Mouse (Mus musculus): ENCODE measurements around the gene Acsl5. TPM values are rescaled to one million over a fixed set of nuclear protein-coding genes. Genes with fewer than 3 reads are reported as not detected.

Gene Acsl5
- total RNA-seq, 1 experiment: 17.1 TPM

GRCm38 (mm10) chr19:55332641-55333268 is 81.0 kb downstream of the Acsl5 start:
- Histone ChIP-seq H3K36me3 (ENCODE audit: control insufficient read depth, insufficient read depth, low read length, poor library complexity, severe bottlenecking) (0 out of 2 replicates have a peak, but pooled peaks cover 8% of the 10 kb centered on the region), H3K9me3 (ENCODE audit: control insufficient read depth, insufficient read depth, low read depth, low read length) (no peaks in the 10 kb centered on the region), H3K27ac (ENCODE audit: insufficient read depth, low read depth, low read length, poor library complexity, severe bottlenecking) (no peak overlapping the region), H3K9ac (ENCODE audit: insufficient read depth, low read depth, low read length, poor library complexity, severe bottlenecking) (no peak overlapping the region), H3K4me3 (ENCODE audit: insufficient read depth in 1 of 2, low read depth in 1 of 2, low read length in 2 of 2, poor library complexity in 1 of 2, severe bottlenecking in 1 of 2) (no peak overlapping the region), H3K4me1 (ENCODE audit: control insufficient read depth in 2 of 2, insufficient read depth in 2 of 2, low read length in 2 of 2, poor library complexity in 1 of 2) (no peaks in the 10 kb centered on the region)
- DNase-seq (ENCODE audit: low read depth, low spot score): peak; percentile 62
- TF ChIP-seq CHD2 (IDR thresholded peaks at IDR 0.05; ENCODE audit: low read depth, low read length): no peak
- no peak for TF ChIP-seq MAFK (IDR thresholded peaks at IDR 0.05; ENCODE audit: insufficient read depth, low read depth, low read length)
- peak; percentile 81; the same call in 1 of the 2 replicates for TF ChIP-seq ZC3H11A (IDR thresholded peaks at IDR 0.05; ENCODE audit: borderline replicate concordance, low read depth, low read length)
- no peak for TF ChIP-seq HCFC1 (IDR thresholded peaks at IDR 0.05; ENCODE audit: borderline replicate concordance, insufficient read depth, low read length)
- in situ Hi-C loops (cut with MboI; ENCODE audit: low sequenced_read_pairs in 2 of 2, unreplicated experiment in 2 of 2): no loop called here

- DNase-seq (ENCODE audit: low read depth, low spot score): no peak
- no peak overlapping the region for H3K9ac ChIP-seq (ENCODE audit: insufficient read depth, low read depth, low read length, poor library complexity, severe bottlenecking)
- no peaks in the 10 kb centered on the region for H3K9me3 ChIP-seq (ENCODE audit: control insufficient read depth, insufficient read depth, low read depth, low read length)
- H3K4me1 ChIP-seq (ENCODE audit: control insufficient read depth in 2 of 2, insufficient read depth in 2 of 2, low read length in 2 of 2, poor library complexity in 1 of 2): no peaks in the 10 kb centered on the region
- in situ Hi-C loops (cut with MboI; ENCODE audit: low sequenced_read_pairs in 2 of 2, unreplicated experiment in 2 of 2): no loop called here
- no peak overlapping the region for H3K27ac ChIP-seq (ENCODE audit: insufficient read depth, low read depth, low read length, poor library complexity, severe bottlenecking)
- H3K4me3 ChIP-seq (ENCODE audit: insufficient read depth in 1 of 2, low read depth in 1 of 2, low read length in 2 of 2, poor library complexity in 1 of 2, severe bottlenecking in 1 of 2): no peak overlapping the region
- 0 out of 2 replicates have a peak, but pooled peaks cover 2% of the 10 kb centered on the region for H3K36me3 ChIP-seq (ENCODE audit: control insufficient read depth, insufficient read depth, low read length, poor library complexity, severe bottlenecking)
- no peak for TF ChIP-seq ZC3H11A (IDR thresholded peaks at IDR 0.05; ENCODE audit: borderline replicate concordance, low read depth, low read length)
- TF ChIP-seq ZNF384 (IDR thresholded peaks at IDR 0.05; ENCODE audit: low read depth, low read length): peak; percentile 95
These were observed 84.1 kb downstream of the Acsl5 start for GRCm38 (mm10) chr19:55335881-55336280.

GRCm38 (mm10) chr19:55336441-55336840 is 84.7 kb downstream of the Acsl5 start:
- DNase-seq (ENCODE audit: low read depth, low spot score): no peak
- no peak overlapping the region for H3K9ac ChIP-seq (ENCODE audit: insufficient read depth, low read depth, low read length, poor library complexity, severe bottlenecking)
- H3K36me3 ChIP-seq (ENCODE audit: control insufficient read depth, insufficient read depth, low read length, poor library complexity, severe bottlenecking): 0 out of 2 replicates have a peak, but pooled peaks cover 2% of the 10 kb centered on the region
- in situ Hi-C loops (cut with MboI; ENCODE audit: low sequenced_read_pairs in 2 of 2, unreplicated experiment in 2 of 2): no loop called here
- H3K27ac ChIP-seq (ENCODE audit: insufficient read depth, low read depth, low read length, poor library complexity, severe bottlenecking): no peak overlapping the region
- H3K4me1 ChIP-seq (ENCODE audit: control insufficient read depth in 2 of 2, insufficient read depth in 2 of 2, low read length in 2 of 2, poor library complexity in 1 of 2): no peaks in the 10 kb centered on the region
- H3K4me3 ChIP-seq (ENCODE audit: insufficient read depth in 1 of 2, low read depth in 1 of 2, low read length in 2 of 2, poor library complexity in 1 of 2, severe bottlenecking in 1 of 2): no peak overlapping the region
- no peaks in the 10 kb centered on the region for H3K9me3 ChIP-seq (ENCODE audit: control insufficient read depth, insufficient read depth, low read depth, low read length)
- no peak for TF ChIP-seq ZC3H11A (IDR thresholded peaks at IDR 0.05; ENCODE audit: borderline replicate concordance, low read depth, low read length)

GRCm38 (mm10) chr19:55337066-55337465 is 85.3 kb downstream of the Acsl5 start:
- DNase-seq (ENCODE audit: low read depth, low spot score): no peak
- H3K9me3 ChIP-seq (ENCODE audit: control insufficient read depth, insufficient read depth, low read depth, low read length): no peaks in the 10 kb centered on the region
- H3K27ac ChIP-seq (ENCODE audit: insufficient read depth, low read depth, low read length, poor library complexity, severe bottlenecking): no peak overlapping the region
- no peaks in the 10 kb centered on the region for H3K4me1 ChIP-seq (ENCODE audit: control insufficient read depth in 2 of 2, insufficient read depth in 2 of 2, low read length in 2 of 2, poor library complexity in 1 of 2)
- in situ Hi-C loops (cut with MboI; ENCODE audit: low sequenced_read_pairs in 2 of 2, unreplicated experiment in 2 of 2): no loop called here
- no peak for TF ChIP-seq ZNF384 (IDR thresholded peaks at IDR 0.05; ENCODE audit: low read depth, low read length)
- TF ChIP-seq CHD2 (IDR thresholded peaks at IDR 0.05; ENCODE audit: low read depth, low read length): no peak
- no peak for TF ChIP-seq MAFK (IDR thresholded peaks at IDR 0.05; ENCODE audit: insufficient read depth, low read depth, low read length)
- TF ChIP-seq HCFC1 (IDR thresholded peaks at IDR 0.05; ENCODE audit: borderline replicate concordance, insufficient read depth, low read length): no peak
- no peak for TF ChIP-seq ZC3H11A (IDR thresholded peaks at IDR 0.05; ENCODE audit: borderline replicate concordance, low read depth, low read length)
- H3K4me3 ChIP-seq (ENCODE audit: insufficient read depth in 1 of 2, low read depth in 1 of 2, low read length in 2 of 2, poor library complexity in 1 of 2, severe bottlenecking in 1 of 2): no peak overlapping the region
- no peak overlapping the region for H3K9ac ChIP-seq (ENCODE audit: insufficient read depth, low read depth, low read length, poor library complexity, severe bottlenecking)
- peaks cover 2% of the 10 kb centered on the region; the same call in 1 of the 2 replicates for H3K36me3 ChIP-seq (ENCODE audit: control insufficient read depth, insufficient read depth, low read length, poor library complexity, severe bottlenecking)

GRCm38 (mm10) chr19:55337664-55338063 is 85.9 kb downstream of the Acsl5 start:
- no peak overlapping the region for H3K27ac ChIP-seq (ENCODE audit: insufficient read depth, low read depth, low read length, poor library complexity, severe bottlenecking)
- TF ChIP-seq HCFC1 (IDR thresholded peaks at IDR 0.05; ENCODE audit: borderline replicate concordance, insufficient read depth, low read length) (no peak), ZNF384 (IDR thresholded peaks at IDR 0.05; ENCODE audit: low read depth, low read length) (no peak), CHD2 (IDR thresholded peaks at IDR 0.05; ENCODE audit: low read depth, low read length) (no peak), MAFK (IDR thresholded peaks at IDR 0.05; ENCODE audit: insufficient read depth, low read depth, low read length) (no peak), ZC3H11A (IDR thresholded peaks at IDR 0.05; ENCODE audit: borderline replicate concordance, low read depth, low read length) (no peak)
- no peak overlapping the region for H3K9ac ChIP-seq (ENCODE audit: insufficient read depth, low read depth, low read length, poor library complexity, severe bottlenecking)
- DNase-seq (ENCODE audit: low read depth, low spot score): no peak
- peaks cover 2% of the 10 kb centered on the region; the same call in 1 of the 2 replicates for H3K36me3 ChIP-seq (ENCODE audit: control insufficient read depth, insufficient read depth, low read length, poor library complexity, severe bottlenecking)
- in situ Hi-C loops (cut with MboI; ENCODE audit: low sequenced_read_pairs in 2 of 2, unreplicated experiment in 2 of 2): no loop called here
- H3K4me3 ChIP-seq (ENCODE audit: insufficient read depth in 1 of 2, low read depth in 1 of 2, low read length in 2 of 2, poor library complexity in 1 of 2, severe bottlenecking in 1 of 2): no peak overlapping the region
- H3K9me3 ChIP-seq (ENCODE audit: control insufficient read depth, insufficient read depth, low read depth, low read length): no peaks in the 10 kb centered on the region
- H3K4me1 ChIP-seq (ENCODE audit: control insufficient read depth in 2 of 2, insufficient read depth in 2 of 2, low read length in 2 of 2, poor library complexity in 1 of 2): no peaks in the 10 kb centered on the region
